ENCODE assay signal across 19 mouse cellular contexts in the genomic region with DNA sequence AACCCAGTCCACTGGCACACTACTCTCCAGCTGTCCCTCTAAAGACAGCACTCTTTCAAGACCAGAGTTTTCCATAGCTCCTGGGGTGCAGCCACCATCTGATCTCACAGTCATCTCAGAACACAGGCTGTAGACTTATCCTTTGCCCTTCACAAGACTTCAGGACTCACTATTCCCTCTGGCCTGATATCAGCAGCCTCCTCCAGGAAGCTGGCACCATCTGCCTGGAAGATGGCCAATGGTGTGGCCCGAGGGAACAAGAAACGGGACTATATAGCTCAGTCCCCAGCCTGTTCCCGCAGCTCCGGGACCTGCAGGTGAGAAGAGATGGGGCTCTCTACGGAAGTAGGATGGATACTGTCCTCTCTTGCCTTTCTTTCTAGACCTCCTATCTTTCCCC. TPM values are rescaled to one million over a fixed set of nuclear protein-coding genes. Genes with fewer than 3 reads are reported as not detected.
"Had no signal": no experiment of that assay in that cellular context is flagged by ENCODE, and none has a peak within 500 bp of the region (broad histone marks: within the 10 kb centered on the region; RNA-seq: fewer than 3 reads in every experiment).

9530053A07Rik (plus strand) TSS at position 301 of the 400 bp plus-strand sequence.

- DNase-seq: heart, postnatal 10 days; heart, postnatal 14 days; heart, postnatal 36 days; heart, postnatal 4 days; kidney, adult 11 months; kidney, adult 18-20 months; kidney, adult 2 months; kidney, adult 8-10 months; kidney, adult 9 months; kidney, postnatal 10 days; kidney, postnatal 14 days; kidney, postnatal 25 days; kidney, postnatal 36 days; kidney, postnatal 4 days; layer of hippocampus, adult 9-11 months; layer of hippocampus, postnatal 36 days had no signal

RNA-seq across cellular contexts. Expression of gene 9530053A07Rik, which starts in this region (rescaled TPM):
- total RNA-seq: heart, postnatal 10 days; heart, postnatal 25 days; heart, postnatal 36 days; heart, postnatal 4 days; hematopoietic stem cell, adult 5-6 weeks; layer of hippocampus, adult 8-10 months; layer of hippocampus, postnatal 36 days had no signal
